Mouse (Mus musculus) 416B (cell line): Measurements from ENCODE around the gene Gm17617.
A peak's percentile ranks its signal among the peaks of the same experiment; 100 is the strongest.
"Not testable (repeated sequence)": the region's sequence is repeated elsewhere in the genome, so short reads cannot be mapped to it uniquely, and the experiment has no call there.

ENCODE experiments used
- DNase-seq: peaks from one replicate; pipeline ENCODE4 v3.0.0; 2011; ENCODE audit warnings: low read depth

The Gm17617 gene

DNA sequence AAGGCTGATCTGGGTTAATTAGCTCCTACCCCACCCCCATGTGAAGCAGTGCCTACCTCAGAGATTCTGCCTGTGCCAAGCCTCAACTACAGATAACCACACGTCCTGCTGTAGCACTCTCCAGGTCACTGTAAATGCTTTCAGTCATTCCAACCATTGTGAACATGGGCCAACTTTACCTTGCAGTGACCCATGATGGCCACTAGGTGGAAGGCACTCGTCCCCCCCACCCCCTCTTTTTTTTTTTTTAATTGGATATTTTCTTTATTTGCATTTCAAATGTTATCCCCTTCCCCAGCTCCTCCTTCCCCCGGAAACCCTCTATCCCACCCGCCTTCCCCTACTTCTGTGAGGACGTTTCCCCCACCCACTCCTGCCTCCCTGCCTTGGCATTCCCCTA is 2.0 kb upstream of the Gm17617 start:
- peak; percentile 26 for DNase-seq

DNA sequence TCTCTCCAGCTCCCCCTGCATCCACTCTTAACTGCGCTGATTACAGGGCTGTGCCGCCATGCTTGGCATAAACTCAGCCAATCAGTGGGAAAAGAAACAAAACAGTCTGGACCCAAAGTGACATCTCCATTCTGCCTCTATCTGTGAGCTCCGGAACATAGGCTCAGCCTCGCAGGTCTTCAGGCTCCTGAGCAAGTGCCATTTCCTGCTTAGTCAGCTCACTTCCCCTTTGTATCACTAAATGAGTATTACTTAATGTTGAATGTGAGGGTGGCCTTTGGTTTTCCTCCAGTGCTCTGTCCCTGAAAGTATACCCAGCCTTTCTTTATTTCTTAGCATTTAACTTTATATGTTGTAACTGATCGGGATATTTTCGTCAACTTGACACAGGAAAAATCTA is 8.4 kb downstream of the Gm17617 start:
- peak; percentile 81 for DNase-seq

DNA sequence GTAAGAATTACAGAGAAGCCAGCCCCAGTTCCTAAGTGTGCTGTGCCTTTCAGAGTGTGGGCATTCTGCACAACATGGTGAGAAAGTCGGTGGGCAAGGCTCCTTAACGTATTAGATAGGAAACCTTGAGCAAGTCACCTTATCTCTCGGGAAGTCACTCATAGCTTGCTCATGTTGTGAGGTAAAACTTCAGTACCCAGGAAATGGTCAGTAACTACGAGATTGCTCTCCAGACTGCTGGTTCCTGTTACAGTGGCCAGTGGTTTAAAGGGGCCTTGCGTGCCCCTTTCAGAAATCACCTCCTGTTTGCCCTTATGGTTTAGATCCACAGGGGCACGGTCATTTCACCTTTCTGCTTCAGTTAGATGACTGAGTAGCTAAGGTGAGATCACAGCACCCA is 19.0 kb downstream of the Gm17617 start:
- peak; percentile 77 for DNase-seq

DNA sequence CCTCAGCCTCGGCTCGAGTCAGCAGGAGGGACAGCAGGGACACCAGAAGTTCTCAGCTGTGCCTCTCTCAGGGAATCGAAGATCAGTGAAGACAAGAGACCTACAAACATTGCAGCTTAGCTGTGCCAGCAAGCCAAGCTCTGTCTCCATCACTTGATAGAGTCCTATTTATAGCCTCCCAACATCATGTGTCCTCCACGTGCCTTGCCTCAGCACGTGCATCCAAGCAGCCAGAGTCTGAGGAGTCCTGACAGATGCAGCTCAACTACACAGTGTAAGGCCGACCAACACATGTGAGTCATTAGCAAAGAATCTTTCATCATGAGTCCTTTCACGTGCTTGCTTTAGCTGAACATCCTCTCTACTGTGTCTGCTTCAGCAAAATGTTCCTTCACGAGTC is 25.7 kb downstream of the Gm17617 start:
- no peak for DNase-seq

DNA sequence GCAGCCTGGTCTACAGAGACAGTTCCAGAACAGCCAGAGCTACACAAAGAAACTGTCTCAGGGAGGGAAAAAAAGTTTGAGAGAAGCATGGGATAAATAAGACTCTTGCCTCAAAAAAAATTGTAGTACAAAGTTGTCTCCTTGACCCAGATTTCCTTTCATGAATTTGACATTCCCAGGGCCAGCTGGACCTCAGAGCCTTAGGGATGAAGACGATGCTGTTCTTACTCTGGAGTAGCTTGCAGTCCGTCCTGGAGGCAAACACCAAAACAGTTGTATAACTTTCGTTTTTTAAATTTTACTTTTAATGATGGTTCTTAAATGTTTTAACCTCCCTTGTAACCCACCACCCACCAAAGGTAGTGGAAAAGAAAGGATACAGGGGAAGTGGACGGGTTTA is 26.2 kb downstream of the Gm17617 start:
- DNase-seq: no peak

DNA sequence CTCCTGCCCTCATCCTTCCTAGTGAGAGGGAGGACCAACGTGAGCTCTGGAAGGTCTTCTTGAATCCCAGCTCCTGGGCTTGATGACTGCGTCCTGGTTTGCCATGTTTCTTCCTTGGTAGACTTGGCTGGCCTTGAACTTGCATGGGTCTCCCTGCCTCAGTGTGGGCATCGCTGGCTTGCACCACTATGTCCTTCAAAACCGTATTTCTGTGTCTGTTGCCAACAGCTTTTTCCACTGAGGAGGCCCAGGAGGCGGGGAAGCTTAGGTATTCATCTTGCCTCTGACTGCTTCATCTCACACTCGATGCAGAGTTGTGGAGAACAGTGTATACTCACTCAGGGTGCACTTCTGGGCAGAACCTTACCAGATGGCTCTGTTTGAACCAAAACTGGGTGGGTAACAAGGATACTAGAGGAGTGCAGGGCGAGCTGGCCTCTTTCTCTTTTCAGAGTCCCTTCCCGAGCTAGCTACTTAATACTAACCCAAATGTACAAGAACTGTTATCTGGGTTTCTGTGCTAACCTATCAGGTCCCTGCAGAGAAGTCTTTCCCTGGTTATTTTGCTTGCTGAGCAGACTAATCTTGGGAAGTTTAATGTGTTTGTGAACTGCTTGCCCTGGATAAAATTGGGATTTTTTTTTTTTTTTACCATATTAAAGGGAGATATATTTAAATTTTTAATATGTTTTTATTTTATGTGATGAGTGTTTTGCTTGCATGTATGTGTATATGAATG is 27.2 kb downstream of the Gm17617 start:
- DNase-seq: peak; percentile 37

DNA sequence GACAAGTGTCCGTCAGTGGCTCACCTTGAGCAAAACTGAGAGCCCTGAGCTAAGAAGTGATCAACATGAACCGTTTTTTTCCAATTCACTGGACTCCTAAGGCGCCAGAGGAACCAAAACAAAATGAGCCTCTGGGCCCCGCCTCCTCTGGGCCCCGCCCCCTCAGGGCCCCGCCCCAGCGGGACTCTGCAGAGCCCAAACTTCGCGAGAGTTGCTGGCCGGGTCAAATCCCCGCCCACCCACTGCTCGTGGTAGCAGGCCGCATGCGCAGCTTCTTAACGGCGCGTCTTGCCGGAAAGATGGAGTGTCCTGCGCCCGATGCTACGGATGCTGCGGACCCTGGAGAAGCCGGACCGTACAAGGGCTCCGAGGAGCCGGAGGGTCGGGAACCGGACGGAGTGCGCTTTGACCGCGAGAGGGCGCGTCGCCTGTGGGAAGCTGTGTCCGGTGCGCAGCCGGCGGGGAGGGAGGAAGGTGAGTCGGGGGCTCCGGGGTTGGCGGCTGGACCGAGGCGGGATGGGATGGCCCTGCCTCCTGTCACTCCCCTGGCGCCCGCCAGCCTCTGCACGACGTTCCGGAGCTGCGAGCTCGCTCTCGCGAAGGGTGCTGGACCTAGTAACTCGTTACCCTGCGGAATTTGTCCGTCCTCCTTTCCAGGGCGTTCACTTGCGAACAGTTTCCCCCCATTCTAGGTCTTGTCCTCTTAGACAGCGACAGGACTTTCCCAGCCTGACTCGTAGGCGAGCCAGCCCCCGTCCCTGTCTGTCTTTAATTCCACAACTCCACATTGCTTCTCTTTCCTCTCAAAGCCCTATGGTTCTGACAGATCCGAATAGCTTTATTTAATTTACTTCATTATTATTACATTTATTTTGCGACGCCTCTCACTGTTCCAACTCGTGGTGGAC is 28.0 kb downstream of the Gm17617 start, which contains the start of gene Zfp346:
Gene Zfp346 (plus strand): TSS at position 267 of the 908 bp plus-strand sequence.
- peak; percentile 97 for DNase-seq

DNA sequence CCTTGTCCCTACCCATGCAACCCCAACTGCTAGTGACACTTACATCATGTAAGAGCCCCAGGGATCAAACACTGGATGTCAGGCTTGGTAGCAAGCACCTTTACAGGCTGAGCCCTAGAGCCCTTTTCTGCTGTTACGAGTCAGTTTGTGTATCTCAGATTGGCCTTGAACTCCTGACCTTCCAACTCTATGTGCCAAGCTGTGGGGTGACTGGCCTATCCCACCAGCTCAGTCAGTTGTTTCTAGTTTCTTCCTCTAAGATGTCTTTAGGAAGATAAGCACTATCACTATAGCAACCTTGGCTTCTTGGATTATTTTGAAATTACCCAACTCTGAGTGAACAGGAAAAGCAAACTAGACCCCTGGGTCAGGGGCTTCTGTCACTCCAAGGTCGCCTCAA is 30.0 kb downstream of the Gm17617 start:
- peak; percentile 68 for DNase-seq

DNA sequence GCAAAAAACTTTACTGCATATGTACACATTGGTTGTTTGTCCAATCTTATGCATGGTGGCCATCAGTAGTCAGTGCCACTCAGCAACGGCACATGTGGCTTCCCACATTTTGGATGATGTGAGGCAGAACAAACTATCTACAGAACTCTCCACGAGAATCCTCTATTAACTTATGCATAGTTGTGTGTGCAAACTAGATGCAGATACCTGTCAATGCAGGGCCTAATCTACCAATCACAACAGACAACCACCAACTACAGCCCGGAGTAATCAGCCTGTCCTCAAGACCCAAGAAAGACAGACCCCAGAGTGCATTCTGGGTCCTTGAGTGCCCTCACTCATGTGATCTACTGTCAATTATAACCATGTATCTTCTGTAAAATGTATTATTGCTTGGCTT is 31.0 kb downstream of the Gm17617 start:
- no peak for DNase-seq

DNA sequence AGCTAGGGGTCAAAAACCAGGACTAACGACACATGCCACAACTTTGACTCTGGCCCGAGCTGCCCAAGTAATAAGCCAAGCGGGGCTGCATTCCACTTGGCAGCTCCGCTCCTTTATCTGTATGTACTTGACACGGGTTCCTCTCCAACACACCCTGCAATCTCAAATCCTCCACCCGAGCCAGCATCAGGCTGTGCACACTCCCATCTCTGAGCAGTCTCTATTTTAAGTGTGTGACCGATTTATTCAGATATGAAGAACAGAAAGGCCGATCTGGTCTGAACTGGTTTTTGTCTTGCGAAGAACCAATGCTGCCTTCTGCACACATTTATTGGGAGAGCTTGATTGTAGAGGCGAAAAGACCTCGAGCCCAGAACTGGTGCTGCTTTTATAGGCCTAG is 31.7 kb downstream of the Gm17617 start:
- DNase-seq: no peak

DNA sequence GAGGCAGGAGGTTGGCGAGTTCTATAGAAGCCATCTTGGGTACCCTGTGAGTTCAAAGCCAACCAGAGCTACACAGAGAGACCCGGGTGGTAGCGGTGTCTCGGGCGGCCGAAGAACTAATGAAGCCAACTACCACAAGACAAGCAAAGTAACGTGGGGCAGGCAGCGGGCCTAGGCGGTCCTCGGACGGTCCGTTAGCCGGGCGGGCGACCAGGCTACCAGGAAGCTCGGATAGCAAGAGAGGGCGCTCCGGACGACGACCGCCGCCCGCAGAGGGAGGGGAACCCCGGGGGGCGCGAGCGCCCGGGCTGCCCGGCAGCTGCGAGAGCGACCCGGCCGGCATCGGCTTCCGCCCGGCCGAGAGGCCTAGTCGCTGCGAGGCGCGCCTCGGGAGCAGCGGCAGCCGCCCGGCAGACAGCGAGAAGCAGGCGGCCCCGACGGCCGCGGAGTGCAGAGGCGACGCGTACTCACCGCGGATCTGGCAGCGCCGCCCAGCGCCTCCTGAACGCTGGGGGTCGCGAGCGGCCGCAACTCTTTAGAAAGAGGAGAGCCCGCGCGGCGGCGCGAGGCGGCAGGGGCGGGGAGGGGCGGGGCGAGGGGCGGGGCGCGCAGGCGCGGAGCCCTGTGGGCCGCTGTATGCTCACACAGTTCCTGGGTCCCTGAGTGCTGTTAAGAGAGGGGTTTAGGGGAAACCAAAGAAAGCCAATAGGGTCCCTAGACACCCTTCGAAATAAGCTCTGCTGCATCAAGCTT is 33.4 kb downstream of the Gm17617 start, which contains the start of gene Uimc1:
Gene Uimc1 (minus strand): TSS at position 575 of the 753 bp plus-strand sequence.
- peak; percentile 85 for DNase-seq

DNA sequence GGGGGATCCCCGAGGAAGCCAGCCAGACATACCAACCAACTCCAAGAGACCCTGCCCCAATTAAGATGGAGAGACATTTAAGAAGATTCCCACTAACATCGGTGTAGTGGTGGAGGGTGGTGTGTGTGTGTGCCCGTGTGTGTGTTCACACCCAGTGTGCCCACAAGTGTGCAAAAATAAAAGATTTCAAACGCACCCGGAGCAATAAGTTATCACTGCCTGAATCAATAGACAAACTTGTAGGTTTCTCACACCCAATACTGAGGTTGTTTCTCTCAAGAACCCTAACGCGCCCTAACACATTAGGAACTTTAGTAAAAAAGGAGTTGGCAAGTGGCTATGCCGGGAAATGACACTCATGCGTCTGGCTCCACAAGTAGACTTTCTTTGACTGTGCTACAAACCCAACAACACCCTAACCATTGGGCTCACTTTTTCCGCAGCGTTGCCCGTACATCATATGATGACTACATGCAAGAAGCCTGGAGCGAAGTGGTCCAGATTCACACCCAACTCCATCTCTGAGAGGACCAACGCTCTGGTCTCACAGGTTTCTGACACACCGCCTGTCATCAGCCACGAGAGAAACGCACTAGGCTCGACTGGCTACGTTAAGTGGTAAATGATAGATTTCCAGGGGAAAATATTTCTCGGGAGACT is 34.2 kb downstream of the Gm17617 start:
- DNase-seq: peak; percentile 79

DNA sequence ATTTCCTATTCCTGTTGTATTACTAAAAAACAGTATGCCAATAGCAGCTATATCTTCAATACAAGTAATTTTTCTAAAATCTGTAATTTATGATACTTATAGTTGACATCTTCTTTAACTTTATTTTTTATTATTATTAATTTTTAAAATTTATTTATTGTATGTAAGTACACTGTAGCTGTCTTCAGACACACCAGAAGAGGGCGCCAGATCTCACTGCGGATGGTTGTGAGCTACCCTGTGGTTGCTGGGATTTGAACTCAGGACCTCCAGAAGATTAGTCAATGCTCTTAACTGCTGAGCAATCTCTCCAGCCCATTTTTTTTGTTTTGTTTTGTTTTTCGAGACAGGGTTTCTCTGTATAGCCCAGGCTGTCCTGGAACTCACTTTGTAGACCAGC is 35.5 kb downstream of the Gm17617 start:
- DNase-seq: not testable (repeated sequence)

DNA sequence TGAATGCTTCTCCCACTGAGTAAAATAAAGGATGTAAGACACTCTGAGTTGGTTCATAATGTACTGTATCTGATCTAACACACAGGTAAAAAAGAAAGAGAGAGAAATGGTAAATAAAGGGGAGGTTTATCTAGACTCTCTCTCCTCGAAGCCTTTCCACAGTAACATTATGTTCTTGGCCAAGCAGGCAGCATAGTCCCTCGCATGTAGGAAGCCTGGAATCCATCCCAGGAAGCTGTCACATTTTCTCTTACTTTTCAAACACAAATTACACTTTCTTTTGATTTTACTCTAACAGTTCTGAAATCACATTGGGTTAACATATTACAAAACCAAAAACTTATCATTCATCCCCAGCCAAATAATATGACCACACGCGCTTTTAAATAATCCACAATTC is 40.8 kb downstream of the Gm17617 start:
- DNase-seq: no peak
